24 mouse cellular contexts compared by ENCODE assay signal in genomic region chr1:79797084-79797483, GRCm38 (mm10).
"Had no signal": no experiment of that assay in that cellular context is flagged by ENCODE, and none has a peak within 500 bp of the region (broad histone marks: within the 10 kb centered on the region; RNA-seq: fewer than 3 reads in every experiment).

No protein-coding gene starts in this region.

- H3K27me3 ChIP-seq: heart, embryonic 13.5 days; heart, embryonic 15.5 days; hindbrain, embryonic 12.5 days; intestine, embryonic 15.5 days; kidney, embryonic 15.5 days; limb, embryonic 13.5 days; limb, embryonic 15.5 days; liver, embryonic 12.5 days had no signal

- H3K9me3 ChIP-seq: heart, embryonic 13.5 days; heart, embryonic 15.5 days; hindbrain, embryonic 10.5 days; hindbrain, embryonic 12.5 days; intestine, embryonic 15.5 days; kidney, embryonic 15.5 days; limb, embryonic 13.5 days; limb, embryonic 15.5 days; liver, embryonic 12.5 days had no signal

- DNase-seq: gastrocnemius, postnatal 14 days; gastrocnemius, postnatal 36 days; heart, adult 11 months; heart, adult 2 months; heart, postnatal 4 days; kidney, adult 11 months; kidney, adult 2 months; kidney, adult 9 months; kidney, postnatal 14 days; kidney, postnatal 36 days; layer of hippocampus, adult 9-11 months; layer of hippocampus, postnatal 36 days; left cerebral cortex, postnatal 4 days had no signal

- H3K36me3 ChIP-seq: heart, embryonic 15.5 days; hindbrain, embryonic 10.5 days; intestine, embryonic 15.5 days; limb, embryonic 15.5 days; liver, embryonic 12.5 days had no signal

- ATAC-seq: hindbrain, embryonic 16.5 days; inflammation-experienced regulatory T-cells, adult 6 months; intestine, embryonic 15.5 days; liver, embryonic 12.5 days had no signal

- H3K4me3 ChIP-seq: heart, adult 2 months; heart, embryonic 13.5 days; heart, embryonic 15.5 days; hindbrain, embryonic 10.5 days; hindbrain, embryonic 12.5 days; intestine, embryonic 15.5 days; kidney, embryonic 15.5 days; limb, embryonic 13.5 days; limb, embryonic 15.5 days; liver, embryonic 12.5 days had no signal

- H3K4me1 ChIP-seq: hindbrain, embryonic 10.5 days; hindbrain, embryonic 12.5 days; intestine, embryonic 15.5 days; kidney, embryonic 15.5 days; limb, embryonic 13.5 days; limb, embryonic 15.5 days; liver, embryonic 12.5 days had no signal
